Mouse (Mus musculus) megakaryocyte-erythroid progenitor cell, adult 5-6 weeks (primary cell): ENCODE measurements around the gene Cd46. TPM values are rescaled to one million over a fixed set of nuclear protein-coding genes. Genes with fewer than 3 reads are reported as not detected.

Experiments used
- ATAC-seq: replicated peaks from 2 replicates; pipeline ENCODE4 v1.8.0; 2016; ENCODE audit warnings: mild to moderate bottlenecking, inconsistent platforms; ENCODE audit not compliant: severe bottlenecking, poor library complexity, low FRiP score, low TSS enrichment
- total RNA-seq, 2 experiments: library from RNA; stranded (forward) in 1 of 2; stranded (reverse) in 1 of 2; fragments of 200-1000, 215-1000 nt in 1 of 2; fragments of >200 nt in 1 of 2; fragmentation: Nextera tagmentation in 1 of 2; gene quantifications; 2 replicates each; pipeline ENCODE4 v1.2.3; 2014 to 2017

Cd46 gene
- total RNA-seq, 2 experiments from 2014 or later: 0.56 to 3.1 TPM

DNA sequence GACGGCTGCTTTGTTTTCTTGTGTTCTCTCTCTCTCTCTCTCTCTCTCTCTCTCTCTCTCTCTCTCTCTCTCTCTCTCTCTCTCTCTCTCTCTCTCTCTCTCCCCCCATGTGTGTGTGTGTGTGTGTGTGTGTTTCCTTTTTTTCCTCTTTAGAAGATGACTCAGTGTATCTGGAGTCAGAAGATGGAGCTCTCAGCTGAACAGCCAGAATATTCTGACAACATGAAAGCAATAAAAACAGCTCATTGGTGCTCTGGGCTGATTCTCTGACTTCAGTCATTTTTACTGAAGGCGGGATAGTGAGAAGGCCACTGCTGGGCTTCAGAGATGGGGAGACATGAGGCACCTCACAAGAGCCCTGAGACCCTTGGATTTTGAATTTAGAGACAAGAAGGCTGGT, 70.2 kb downstream of the Cd46 start:
- no peak for ATAC-seq

DNA sequence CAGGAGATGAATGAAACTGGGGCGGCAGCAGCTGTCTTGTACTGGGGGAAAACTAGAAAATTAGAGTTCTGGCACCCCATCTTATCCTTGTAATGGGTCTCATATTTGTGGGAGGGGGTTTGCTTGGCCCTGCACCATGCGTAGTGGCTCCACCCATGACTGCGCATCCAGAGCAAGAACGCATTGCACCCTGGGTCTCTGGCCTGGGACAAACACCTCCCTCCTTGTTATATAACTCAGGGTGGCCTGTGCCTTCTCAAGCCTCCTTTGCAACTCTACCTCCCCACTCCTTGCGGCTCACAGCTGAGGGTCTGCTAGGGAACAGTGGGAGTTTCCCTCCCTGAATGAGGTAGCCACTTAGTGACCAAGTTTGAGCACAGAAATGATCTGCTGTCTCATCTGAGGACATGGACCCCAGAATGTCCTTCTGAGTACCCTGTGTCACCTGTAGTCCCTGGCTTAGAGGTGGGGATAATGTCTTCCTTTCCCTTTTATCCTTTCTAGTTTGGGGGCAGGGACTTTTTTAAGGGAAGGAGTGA, 72.9 kb downstream of the Cd46 start:
- ATAC-seq: no peak

DNA sequence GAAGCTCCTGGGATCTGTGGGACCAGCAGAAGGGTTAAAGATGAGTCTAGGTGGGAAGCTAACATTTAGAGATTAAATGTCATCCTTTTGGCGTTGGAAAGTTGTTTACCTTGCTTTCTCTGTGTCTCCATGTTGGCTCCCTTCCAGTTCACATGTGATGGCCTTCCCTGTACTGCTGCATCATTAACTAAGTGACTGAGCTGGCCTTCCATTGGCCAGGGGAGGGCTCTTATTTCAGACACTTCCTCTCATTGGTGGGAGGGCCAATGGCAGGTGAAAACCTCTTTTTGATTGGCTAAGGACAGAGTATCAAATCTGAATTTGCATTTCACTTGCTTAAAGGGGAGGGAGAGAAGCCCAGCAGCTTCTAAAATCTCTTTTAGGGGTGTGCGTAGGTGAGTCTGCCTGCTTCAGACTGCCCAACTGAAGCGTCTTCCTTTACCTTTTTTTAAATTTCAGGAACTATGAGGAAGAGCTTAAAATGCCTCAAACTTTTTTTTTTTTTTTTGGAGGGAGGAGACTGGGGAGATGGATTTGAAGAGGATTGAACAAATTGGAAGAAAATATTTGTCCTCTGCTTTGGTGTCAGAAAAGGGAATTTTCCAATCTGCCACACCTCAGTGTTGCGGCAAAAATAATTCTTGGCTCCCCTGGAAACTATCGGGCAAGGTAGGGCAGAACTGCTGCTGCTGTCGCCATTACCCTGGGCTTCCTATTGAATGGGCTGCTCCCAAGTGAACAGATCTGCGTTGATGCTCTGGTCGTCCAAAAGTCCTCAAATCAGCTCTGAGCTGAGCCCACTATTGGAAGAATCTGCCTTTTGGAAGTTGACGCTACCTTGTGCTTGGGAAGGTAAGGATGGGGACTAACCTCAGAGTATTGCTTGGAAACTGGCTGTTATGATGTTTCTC, 73.7 kb downstream of the Cd46 start:
- peak; percentile 62 for ATAC-seq

DNA sequence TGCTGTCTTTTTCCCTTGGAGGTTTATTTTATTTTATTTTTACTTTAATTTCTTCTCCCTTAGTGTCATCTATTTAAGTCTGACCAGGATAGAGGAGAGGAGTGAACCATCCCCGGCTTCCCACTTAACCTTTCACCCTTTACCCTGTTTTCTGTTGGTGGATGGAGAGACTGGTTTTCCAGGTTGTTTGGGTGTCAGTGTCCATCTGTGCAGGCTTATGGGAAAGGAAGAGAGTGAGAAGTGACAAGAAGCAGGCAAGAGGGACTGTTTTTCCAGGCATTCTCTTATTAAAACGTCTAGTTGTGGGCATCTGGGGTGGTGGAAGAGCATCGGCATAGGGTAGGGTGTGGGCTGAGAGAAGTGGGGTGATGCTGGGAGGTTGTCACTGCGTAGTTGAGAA, 74.4 kb downstream of the Cd46 start:
- ATAC-seq: no peak

DNA sequence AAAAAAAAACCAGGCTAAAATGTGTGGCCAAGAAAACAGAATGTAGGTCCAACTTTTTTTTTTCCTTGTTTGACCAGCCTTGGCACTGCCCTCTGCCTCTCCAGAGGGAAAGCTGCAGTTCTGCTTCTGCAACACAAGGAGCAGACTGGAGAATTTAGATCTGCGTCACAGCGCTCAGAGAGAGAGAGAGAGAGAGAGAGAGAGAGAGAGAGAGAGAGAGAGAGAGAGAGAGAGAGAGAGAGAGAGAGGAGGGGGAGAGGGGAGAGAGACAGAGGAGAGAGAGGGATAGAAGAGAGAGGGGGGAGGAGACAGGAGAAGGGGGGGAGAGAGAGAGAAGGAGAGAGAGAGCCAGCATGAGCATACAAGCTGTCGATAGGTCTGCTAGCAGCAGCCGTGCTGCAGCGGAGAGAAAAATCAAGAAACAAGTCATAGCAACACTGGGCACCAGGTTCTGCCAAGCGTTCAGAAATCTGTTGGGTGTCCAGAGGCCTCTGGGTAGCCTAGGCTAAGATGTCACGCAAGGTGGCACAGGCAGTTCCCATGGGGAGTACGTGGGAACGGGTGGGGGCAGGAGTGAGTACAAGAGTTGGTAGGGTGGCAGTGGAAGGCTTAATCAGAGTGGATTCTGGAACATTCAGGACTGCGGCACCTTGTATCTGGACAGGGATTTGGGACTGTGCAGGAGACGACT, 75.1 kb downstream of the Cd46 start:
- ATAC-seq: no peak

DNA sequence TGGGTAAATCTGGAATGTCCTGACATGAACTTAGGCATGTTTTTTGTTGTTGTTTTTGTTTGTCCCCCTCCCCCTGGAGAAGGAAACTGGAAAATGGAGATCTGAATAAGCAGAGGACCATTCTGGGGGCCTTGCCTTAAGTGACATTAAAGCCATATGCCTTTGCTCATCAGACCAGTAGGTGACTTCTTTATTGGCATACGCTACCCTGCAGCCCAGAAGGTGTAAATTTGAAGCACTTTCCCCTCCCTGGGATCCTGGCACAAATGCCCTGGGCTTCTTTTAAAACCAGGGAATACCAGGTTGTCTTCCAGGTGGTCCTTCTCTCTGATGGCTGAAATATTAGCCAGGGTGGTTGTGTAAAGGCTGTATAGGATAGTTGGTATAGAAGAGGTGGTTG, 76.8 kb downstream of the Cd46 start:
- ATAC-seq: no peak

DNA sequence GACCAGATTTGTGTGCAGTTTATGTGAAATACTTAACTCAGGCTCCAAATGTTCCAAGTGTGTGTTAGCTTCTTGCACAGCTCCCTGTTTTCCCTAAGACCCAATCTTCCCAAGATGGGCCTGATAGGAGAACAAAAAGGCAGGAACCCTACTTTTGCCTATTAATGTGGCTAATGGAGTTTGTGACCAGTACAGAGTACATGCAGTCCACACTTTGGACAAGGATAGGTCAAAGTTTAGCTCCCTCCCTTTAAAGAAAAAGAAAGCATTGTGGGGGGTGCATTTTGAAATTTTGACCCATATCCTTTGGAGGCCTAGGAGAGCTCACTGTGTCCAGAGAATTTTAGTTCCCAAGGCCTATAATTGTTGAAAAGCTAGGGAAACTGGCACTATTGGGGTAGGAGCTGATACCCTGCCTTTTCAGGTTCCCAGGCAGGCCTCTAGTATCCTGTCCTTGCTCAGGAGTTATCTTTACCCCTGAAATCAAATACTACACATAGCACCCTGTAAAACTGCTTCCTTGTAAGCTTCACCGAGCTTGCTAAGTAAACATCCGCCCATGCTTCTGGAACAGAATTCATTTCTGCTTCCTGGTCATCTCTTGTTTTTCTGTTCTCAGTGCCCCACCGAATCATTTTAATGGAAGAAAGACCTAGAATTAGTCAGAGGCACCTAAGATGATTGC, 77.7 kb downstream of the Cd46 start:
- ATAC-seq: no peak

DNA sequence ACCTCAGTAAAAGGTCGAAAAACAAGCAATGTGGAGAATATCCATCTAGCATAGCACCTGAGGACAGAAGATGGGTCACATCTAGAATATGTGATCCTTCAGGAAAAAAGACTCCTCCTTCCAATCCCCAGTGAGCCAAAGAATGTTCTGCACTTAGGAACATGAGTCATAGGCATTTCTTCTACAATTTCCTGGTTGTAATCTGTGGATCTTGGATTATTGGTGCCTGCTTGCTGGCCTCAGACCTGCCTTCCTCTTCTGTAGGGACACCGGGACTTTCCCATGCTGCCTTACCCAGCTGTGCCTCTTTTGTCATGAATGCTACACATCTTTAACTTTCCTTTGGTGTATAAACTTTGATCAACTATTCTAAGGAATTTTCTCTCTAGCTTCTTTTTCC, 79.5 kb downstream of the Cd46 start:
- ATAC-seq: no peak

DNA sequence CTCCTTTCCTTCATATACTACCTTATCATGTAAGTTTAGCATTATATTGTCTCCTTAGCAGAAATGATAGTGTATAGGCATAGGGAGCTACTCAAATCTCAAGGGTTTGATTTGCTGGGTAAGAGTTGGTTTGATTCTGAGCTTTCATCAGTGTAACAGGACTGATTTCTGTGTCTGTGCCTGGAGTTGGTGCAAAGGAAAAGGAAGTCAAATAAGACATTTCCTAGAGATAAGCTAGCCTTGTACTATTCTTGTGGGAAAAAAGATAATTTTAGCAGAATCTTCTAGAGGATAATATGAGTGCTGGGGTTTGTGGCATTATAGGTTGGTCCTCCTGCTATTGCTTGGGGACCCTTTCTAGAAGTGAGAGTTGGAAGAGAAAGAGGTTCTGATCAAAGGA, 85.8 kb downstream of the Cd46 start:
- ATAC-seq: no peak

DNA sequence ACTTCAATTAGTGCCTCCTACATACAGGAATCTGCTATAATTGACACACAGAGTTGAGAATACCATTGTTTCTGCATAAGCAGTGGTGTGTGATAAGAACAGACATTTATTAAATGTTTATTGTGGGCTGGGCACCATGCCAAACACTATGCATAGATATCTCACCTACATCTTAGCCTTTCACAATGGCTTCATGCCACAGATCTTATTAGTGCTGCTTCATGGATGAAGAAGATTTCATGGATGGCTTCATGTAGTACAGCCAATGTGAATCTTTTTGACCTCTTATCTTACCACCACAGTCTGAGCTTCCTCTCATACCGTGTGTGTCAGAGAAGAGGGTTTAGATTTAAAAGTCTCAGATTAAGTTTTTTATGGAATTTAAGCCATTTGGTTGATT, 87.9 kb downstream of the Cd46 start:
- ATAC-seq: peak; percentile 73

DNA sequence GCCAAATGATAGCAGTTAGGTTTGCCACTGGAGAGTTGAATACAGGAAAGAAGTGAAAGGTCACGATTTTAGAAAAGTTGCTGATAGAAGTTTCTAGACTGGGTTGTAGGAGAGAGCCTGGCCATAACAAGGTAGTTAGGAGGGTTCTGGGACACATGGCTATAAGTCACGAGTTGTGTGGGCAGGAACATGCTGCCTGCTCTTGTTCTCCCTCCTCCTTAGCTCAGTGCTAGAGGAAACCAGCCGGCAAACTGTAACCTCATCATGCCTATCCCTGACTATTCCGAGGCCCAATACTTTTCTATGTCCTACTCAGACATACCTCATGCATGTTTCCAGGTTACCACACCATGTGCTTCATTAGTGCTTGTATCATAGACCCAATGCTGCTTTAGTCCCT, 88.7 kb downstream of the Cd46 start:
- no peak for ATAC-seq

DNA sequence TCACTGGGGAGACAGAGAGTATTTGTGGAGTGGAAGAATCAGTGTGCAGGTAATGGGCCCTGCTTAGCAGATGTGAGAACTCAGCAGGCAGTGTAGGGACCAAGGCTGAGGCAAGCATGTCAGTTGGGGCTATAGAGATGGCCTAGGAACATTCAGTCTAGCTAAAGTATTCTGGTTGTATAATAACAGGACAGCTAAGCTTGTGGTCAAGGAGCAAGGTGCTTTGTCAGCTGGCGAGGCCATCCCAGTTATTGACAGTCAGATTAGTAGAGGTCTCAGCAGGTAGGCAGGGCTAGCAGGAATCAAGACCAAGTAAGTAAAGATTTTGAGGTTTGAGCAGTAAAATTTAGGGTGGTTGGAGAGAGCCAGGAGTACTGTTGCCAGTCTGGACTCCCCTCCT, 93.7 kb downstream of the Cd46 start:
- ATAC-seq: no peak

DNA sequence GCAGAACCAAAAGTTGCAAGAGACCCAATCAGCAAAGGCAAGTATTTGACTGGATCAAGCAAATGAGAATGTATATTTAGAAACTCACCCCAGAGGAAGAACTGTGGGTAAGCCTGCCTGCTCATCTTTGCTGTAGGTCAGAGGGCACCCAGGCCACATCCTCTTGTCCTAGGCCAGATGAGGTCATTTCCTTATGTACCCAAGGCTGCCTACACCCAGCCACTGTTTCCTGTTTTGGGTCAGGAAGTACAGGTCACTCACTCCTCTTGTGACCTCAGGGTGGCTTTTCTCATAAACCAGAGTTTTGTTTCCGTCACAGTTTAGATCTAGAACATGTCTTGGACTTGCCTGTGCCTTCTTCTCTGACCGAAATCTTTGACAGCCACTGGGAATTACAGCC, 96.9 kb downstream of the Cd46 start:
- no peak for ATAC-seq

DNA sequence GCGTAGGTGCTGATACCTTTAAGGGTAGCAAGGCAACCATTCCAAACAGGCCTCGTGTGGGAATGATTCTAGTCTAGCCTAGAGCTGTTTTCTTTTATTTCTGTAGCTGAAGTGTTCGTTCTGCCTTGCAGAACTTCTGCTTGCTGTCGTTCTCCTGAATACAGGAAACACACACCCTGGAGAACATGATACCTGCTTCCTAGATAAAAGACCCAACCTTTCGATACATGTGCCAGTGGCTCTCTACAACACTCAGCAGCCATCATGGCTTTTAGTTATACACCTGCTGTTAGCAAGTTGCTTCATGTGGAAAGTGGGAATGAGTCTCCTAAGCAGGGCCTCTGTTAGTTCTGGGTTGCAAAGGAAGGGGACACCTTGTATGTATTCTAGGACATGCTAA, 97.8 kb downstream of the Cd46 start:
- ATAC-seq: no peak

DNA sequence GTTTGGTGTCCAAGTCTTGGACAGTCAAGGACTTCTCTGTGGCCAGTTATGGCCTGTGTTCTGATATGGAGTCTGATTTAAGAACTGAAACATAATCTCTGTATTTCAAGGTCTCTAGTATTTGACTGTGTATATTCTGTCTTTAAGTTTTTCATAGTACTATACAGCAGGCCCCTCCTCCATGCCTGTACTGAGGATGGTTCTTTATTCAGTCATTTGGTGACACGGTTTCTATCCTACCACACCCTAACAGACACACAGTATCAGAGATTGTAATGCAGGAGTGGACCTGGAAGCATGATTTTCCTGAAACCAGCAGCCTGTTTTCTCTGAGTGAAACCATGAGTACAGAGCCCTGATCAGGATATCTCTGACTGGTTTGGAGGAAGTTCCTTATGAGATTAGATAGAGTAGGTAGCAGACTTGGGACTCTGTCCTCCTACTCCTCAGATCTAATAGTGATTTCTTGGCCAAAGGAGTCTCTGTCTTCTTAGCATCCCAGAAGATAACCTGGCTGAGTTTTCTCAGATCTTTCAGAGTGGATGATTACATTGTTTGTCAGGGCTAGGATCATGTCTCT, 98.5 kb downstream of the Cd46 start:
- peak; percentile 35 for ATAC-seq

DNA sequence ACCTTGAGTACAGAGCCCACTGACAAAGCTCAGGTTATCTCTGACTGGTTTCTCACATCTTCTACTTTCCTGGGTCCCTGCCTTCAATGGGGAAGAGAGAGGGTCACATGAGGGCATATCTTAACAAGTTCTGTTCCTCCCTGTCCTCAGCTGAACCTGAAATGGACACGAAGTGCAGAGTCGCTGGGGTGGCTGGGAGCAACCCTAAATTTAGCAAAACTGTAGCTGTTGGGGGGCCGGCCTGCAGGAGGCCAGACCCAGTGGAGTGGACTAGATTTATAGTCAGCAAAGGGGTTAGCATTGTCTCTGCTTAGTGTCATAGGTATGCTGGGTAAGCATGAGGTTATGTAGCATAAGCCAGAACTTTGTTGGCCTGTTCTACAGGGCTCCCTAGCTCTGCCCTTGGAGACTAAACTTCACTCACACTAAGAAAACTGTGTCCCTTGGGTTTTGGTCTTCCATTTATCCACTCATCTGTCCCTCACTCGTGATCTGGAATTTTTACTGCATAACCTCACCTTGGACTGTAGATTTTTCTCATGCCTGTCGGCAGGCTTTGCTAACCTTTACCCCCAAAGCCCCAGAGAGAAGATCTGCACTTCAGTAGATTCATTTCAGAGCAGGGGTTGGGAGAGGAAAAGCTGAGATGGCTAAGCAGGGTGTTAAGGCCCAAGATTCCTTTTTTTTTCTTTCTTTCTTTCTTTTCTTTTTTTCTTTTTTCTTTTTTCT, 99.3 kb downstream of the Cd46 start:
- 0 out of 2 replicates have a peak, but pooled peaks have one; percentile 10 for ATAC-seq

DNA sequence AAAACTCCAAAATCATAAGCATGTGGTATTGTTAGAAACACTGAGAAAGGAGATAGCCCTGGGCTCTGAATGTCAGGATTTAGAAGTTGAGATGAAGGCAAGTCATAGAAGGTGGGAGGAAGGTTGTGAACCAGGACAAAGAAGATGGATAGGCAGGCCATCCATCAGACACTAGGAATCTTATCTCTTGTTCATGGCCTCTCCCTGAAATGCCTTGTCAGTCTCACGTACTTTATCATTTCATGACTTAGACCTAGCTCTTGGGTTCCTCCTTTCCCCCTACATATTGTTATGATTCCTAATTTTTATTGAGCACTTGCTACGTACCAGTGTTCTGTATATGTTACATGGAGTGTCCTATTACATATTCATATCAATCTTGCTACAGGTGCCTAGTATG, 100.4 kb downstream of the Cd46 start:
- no peak for ATAC-seq

DNA sequence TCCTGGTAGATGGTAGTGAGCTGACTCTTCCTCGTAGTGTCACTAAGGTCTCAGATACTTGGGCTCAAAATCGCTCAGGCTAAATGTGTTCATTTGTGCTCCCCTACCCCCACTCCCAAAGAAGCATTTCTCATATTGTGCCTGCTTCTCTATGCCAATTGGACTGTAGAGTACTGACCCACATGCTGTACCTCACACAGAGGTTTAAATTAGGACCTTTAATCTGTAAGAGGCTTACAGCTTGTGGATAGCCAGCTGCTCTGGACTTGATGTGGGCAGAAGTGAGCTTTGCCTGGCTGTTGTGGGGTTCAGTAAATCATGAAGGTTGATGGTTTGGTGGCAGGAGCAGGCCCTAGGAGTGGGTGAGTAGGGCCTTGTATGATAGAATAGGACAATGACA, 101.1 kb downstream of the Cd46 start:
- no peak for ATAC-seq

DNA sequence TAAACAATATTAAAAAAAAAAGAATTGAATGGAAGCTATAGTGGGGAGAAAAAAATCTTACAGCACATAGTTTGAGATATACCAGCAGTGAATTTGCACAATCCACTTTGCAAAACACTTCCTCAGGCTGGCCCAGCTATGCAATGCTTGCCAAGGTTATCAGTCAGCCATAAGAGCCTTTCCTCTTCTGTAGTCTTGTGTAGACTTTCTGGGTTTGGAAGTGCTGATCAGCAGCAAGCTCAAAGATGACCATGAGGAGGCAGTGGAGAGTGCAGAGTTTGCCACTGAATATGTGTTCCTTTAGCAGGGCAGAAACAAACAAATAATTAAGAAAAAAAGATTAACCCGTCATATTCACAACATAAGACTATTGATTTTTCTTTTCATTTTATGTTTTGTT, 103.0 kb downstream of the Cd46 start:
- no peak for ATAC-seq
